8 mouse cellular contexts compared by ENCODE assay signal in the genomic region with DNA sequence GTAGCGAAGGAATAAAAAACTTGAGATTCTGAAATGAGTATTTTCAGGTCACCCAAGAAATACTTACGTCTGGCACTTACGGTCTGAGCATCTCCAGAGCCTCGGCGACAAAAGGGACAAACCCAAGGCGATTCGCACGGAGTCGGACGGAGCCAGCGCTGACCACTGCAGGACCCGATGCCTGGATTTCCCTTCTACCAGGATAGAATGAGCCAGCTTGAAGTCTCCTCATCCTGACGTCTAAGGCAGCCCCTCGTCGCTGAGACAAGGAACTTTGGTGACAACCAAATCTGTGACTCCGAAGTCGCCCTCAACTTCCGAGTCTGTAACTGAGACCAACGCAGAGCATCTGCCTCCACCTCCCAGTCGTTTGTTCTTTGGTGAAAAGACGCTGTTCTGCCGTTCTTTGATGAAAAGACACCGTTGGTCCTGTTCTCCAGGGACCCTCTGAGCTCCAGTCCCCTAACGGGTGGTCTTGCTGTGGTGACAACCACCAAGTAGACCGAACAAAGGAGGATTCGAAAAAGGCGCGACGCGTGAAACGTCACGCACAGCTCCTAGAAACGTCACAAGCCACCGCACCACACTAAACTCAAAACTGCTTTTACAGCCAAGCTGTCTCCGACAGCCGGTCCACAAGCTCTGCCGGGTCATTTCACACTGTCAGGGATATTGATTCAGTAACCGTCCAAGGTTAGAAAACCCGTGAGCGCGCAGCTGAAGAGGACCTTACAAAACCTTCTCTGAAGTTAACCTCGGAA. TPM values are rescaled to one million over a fixed set of nuclear protein-coding genes. Genes with fewer than 3 reads are reported as not detected.
DNase-seq lines count a peak whose midpoint lies in the region; ATAC-seq and TF ChIP-seq lines count a peak whose summit lies in the region.

No protein-coding gene starts in this region.

- H3K4me2 ChIP-seq in kidney, postnatal 0 days (ENCODE audit: low read length), result peak overlapping the region; percentile 48
- peak overlapping the region; percentile 76 for H3K4me2 ChIP-seq in embryonic facial prominence, embryonic 11.5 days (ENCODE audit: low read depth, low read length)
- H3K4me2 ChIP-seq in intestine, embryonic 16.5 days (ENCODE audit: low read depth, low read length), result peak overlapping the region; percentile 84
- H3K4me2 ChIP-seq in neural tube, embryonic 11.5 days (ENCODE audit: low read depth), result peak overlapping the region; percentile 79

- H3K4me3 ChIP-seq in kidney, postnatal 0 days (replicated peaks; ENCODE audit: low read depth, low read length), result peak overlapping the region; percentile 31
- H3K4me3 ChIP-seq in embryonic facial prominence, embryonic 11.5 days (ENCODE audit: low read depth, low read length), result peak overlapping the region; percentile 43
- peak overlapping the region; percentile 46 for H3K4me3 ChIP-seq in intestine, embryonic 16.5 days (ENCODE audit: low read length)
- H3K4me3 ChIP-seq in neural tube, embryonic 11.5 days (ENCODE audit: low read depth, low read length), result peak overlapping the region; percentile 47

- DNase-seq in kidney, postnatal 0 days (ENCODE audit: low spot score), result no peak
- DNase-seq in kidney, postnatal 36 days, result no peak
- DNase-seq in embryonic facial prominence, embryonic 11.5 days (ENCODE audit: low spot score), result peak; percentile 56
- peak; percentile 66 for DNase-seq in neural tube, embryonic 11.5 days (ENCODE audit: low spot score)
- DNase-seq in cerebellum, adult 9-11 months, result no peak
- no peak for DNase-seq in gastrocnemius, postnatal 14 days

- intact Hi-C loops in gastrocnemius, postnatal 14 days (cut with DNase I; ENCODE audit: low total_unique reads), result no loop called here

- 1% methylated on average over 42 of the region's 42 CpGs for WGBS in kidney, postnatal 0 days
- under 1% methylated on average over 42 of the region's 42 CpGs for WGBS in embryonic facial prominence, embryonic 11.5 days
- 1% methylated on average over 42 of the region's 42 CpGs for WGBS in intestine, embryonic 16.5 days
- WGBS in neural tube, embryonic 11.5 days, result 2% methylated on average over 42 of the region's 42 CpGs

- no peaks in the 10 kb centered on the region for H3K36me3 ChIP-seq in kidney, postnatal 0 days (ENCODE audit: insufficient read depth, low read length)
- no peaks in the 10 kb centered on the region for H3K36me3 ChIP-seq in embryonic facial prominence, embryonic 11.5 days (replicated peaks; ENCODE audit: control insufficient read depth, insufficient read depth, low read depth, low read length)
- no peaks in the 10 kb centered on the region for H3K36me3 ChIP-seq in intestine, embryonic 16.5 days (ENCODE audit: control insufficient read depth, insufficient read depth, low read length)
- no peaks in the 10 kb centered on the region for H3K36me3 ChIP-seq in neural tube, embryonic 11.5 days (ENCODE audit: control insufficient read depth, insufficient read depth, low read length)

- ATAC-seq in kidney, postnatal 0 days (replicated peaks; ENCODE audit: low FRiP score, low read depth), result no peak
- ATAC-seq in embryonic facial prominence, embryonic 11.5 days (replicated peaks; ENCODE audit: insufficient number of reproducible peaks, low FRiP score, low TSS enrichment, low read depth), result no peak
- no peak for ATAC-seq in intestine, embryonic 16.5 days
- ATAC-seq in neural tube, embryonic 11.5 days (ENCODE audit: insufficient read depth, low FRiP score, low TSS enrichment), result no peak; the same call in 1 of the 2 replicates
- ATAC-seq in erythroid progenitor cell, adult 5-6 weeks (replicated peaks; ENCODE audit: low FRiP score, poor library complexity, severe bottlenecking), result no peak

- no peak for TF ChIP-seq CTCF in kidney, postnatal 0 days (IDR thresholded peaks at IDR 0.05; ENCODE audit: low read depth)

- H3K4me1 ChIP-seq in kidney, postnatal 0 days (replicated peaks; ENCODE audit: insufficient read depth, low read length), result no peaks in the 10 kb centered on the region; the same call in 1 of the 2 replicates
- H3K4me1 ChIP-seq in embryonic facial prominence, embryonic 11.5 days (ENCODE audit: control insufficient read depth, insufficient read depth, low read length), result no peaks in the 10 kb centered on the region
- H3K4me1 ChIP-seq in intestine, embryonic 16.5 days (ENCODE audit: control insufficient read depth, insufficient read depth, low read length), result peaks cover 11% of the 10 kb centered on the region; the same call in 1 of the 2 replicates
- no peaks in the 10 kb centered on the region for H3K4me1 ChIP-seq in neural tube, embryonic 11.5 days (ENCODE audit: control insufficient read depth, insufficient read depth, low read length)

- no peak overlapping the region for H3K27ac ChIP-seq in kidney, postnatal 0 days
- no peak overlapping the region for H3K27ac ChIP-seq in embryonic facial prominence, embryonic 11.5 days (replicated peaks; ENCODE audit: low read depth, low read length)
- H3K27ac ChIP-seq in intestine, embryonic 16.5 days (ENCODE audit: low read length), result no peak overlapping the region
- no peak overlapping the region for H3K27ac ChIP-seq in neural tube, embryonic 11.5 days (ENCODE audit: low read depth, low read length)

- no peak overlapping the region for H3K9ac ChIP-seq in kidney, postnatal 0 days (ENCODE audit: low read depth, low read length)
- peak overlapping the region; percentile 46 for H3K9ac ChIP-seq in embryonic facial prominence, embryonic 11.5 days (replicated peaks; ENCODE audit: low read length)
- peak overlapping the region; percentile 20; the same call in 1 of the 2 replicates for H3K9ac ChIP-seq in intestine, embryonic 16.5 days (ENCODE audit: low read depth, low read length)
- H3K9ac ChIP-seq in neural tube, embryonic 11.5 days (ENCODE audit: low read length), result peak overlapping the region; percentile 46

- H3K27me3 ChIP-seq in kidney, postnatal 0 days (ENCODE audit: insufficient read depth, low read length), result peaks cover 48% of the 10 kb centered on the region
- H3K27me3 ChIP-seq in embryonic facial prominence, embryonic 11.5 days (ENCODE audit: control insufficient read depth, insufficient read depth, low read length), result peaks cover 12% of the 10 kb centered on the region
- H3K27me3 ChIP-seq in intestine, embryonic 16.5 days (replicated peaks; ENCODE audit: control insufficient read depth, insufficient read depth, low read length), result peaks cover 23% of the 10 kb centered on the region
- peaks cover 29% of the 10 kb centered on the region for H3K27me3 ChIP-seq in neural tube, embryonic 11.5 days (ENCODE audit: control insufficient read depth, insufficient read depth, low read length)

- H3K9me3 ChIP-seq in kidney, postnatal 0 days (replicated peaks; ENCODE audit: low read length), result no peaks in the 10 kb centered on the region
- no peaks in the 10 kb centered on the region for H3K9me3 ChIP-seq in embryonic facial prominence, embryonic 11.5 days (replicated peaks; ENCODE audit: control insufficient read depth, low read length)
- H3K9me3 ChIP-seq in intestine, embryonic 16.5 days (ENCODE audit: control insufficient read depth, low read length), result no peaks in the 10 kb centered on the region
- no peaks in the 10 kb centered on the region for H3K9me3 ChIP-seq in neural tube, embryonic 11.5 days (ENCODE audit: control insufficient read depth, low read length)

RNA-seq across cellular contexts. Expression of a gene that starts 55.9 kb away (rescaled TPM):
- 34.0 and 37.8 TPM in 2 replicates for polyA plus RNA-seq in kidney, postnatal 0 days (2015; fragmentation: Nextera tagmentation; extraction: Ambion mirVana)
- 72.4 and 76.2 TPM in 2 replicates for polyA plus RNA-seq in embryonic facial prominence, embryonic 11.5 days (2014; fragmentation: Nextera tagmentation; extraction: Ambion mirVana)
- polyA plus RNA-seq in intestine, embryonic 16.5 days (2015; fragmentation: Nextera tagmentation; extraction: Ambion mirVana), result 30.1 and 31.7 TPM in 2 replicates
- polyA plus RNA-seq in neural tube, embryonic 11.5 days (2014; fragmentation: Nextera tagmentation; extraction: Ambion mirVana), result 62.0 and 62.7 TPM in 2 replicates
- total RNA-seq in gastrocnemius, postnatal 14 days (2021), result 10 to 100 TPM; 11.5 TPM
- 4.3 and 15.1 TPM in 2 replicates for total RNA-seq in erythroid progenitor cell, adult 5-6 weeks (2015; ENCODE audit: low replicate concordance)
- 18.7 and 48.1 TPM in 2 replicates for total RNA-seq in erythroid progenitor cell, adult 5-6 weeks (2017; ENCODE audit: low replicate concordance)

Comparison
In these comparisons a context has a peak if more than half of its experiments do, and no peak if none do; other contexts are left out.
1. DNase-seq: peak in embryonic facial prominence, embryonic 11.5 days (single experiment) and neural tube, embryonic 11.5 days (single experiment); none in kidney, postnatal 0 days (single experiment), kidney, postnatal 36 days (0 of 2), cerebellum, adult 9-11 months (single experiment) and gastrocnemius, postnatal 14 days (single experiment).
2. Peak in every context shown above with its lines, with median percentiles within 50 percentile points of each other: H3K4me2 ChIP-seq and H3K4me3 ChIP-seq.